Mouse (Mus musculus): ENCODE measurements around the gene 1700011M02Rik.
"Not testable (repeated sequence)": the region's sequence is repeated elsewhere in the genome, so short reads cannot be mapped to it uniquely, and the experiment has no call there.

Gene 1700011M02Rik

GRCm38 (mm10) chrX:102908587-102908986, at the start of gene 1700011M02Rik, which contains the start of gene Dmrtc1a:
TSS of gene 1700011M02Rik (plus strand) at chrX:102908905.
TSS of gene Dmrtc1a (minus strand) at chrX:102908687.
- not testable (repeated sequence) for DNase-seq (ENCODE audit: low spot score)

GRCm38 (mm10) chrX:102867871-102868270, 40.8 kb upstream of the 1700011M02Rik start, which contains the start of gene 1700031F05Rik:
TSS of gene 1700031F05Rik (minus strand) at chrX:102867971.
- DNase-seq (ENCODE audit: low spot score): no peak

GRCm38 (mm10) chrX:102914823-102915222, 6.1 kb downstream of the 1700011M02Rik start:
- not testable (repeated sequence) for DNase-seq (ENCODE audit: low spot score)

- peak; percentile 18 for DNase-seq (ENCODE audit: low spot score)
These were observed 18.0 kb downstream of the 1700011M02Rik start for GRCm38 (mm10) chrX:102926707-102927106.

- not testable (repeated sequence) for DNase-seq (ENCODE audit: low spot score)
These were observed 19.4 kb downstream of the 1700011M02Rik start, which contains the start of gene 1700018G05Rik for GRCm38 (mm10) chrX:102928072-102928471. TSS of gene 1700018G05Rik (plus strand) at chrX:102928372.

GRCm38 (mm10) chrX:102932992-102933570, 24.4 kb downstream of the 1700011M02Rik start:
- DNase-seq (ENCODE audit: low spot score): no peak

- DNase-seq (ENCODE audit: low spot score): peak; percentile 58
These were observed 25.1 kb downstream of the 1700011M02Rik start for GRCm38 (mm10) chrX:102933571-102934394.

- DNase-seq (ENCODE audit: low spot score): no peak
These were observed 25.7 kb downstream of the 1700011M02Rik start for GRCm38 (mm10) chrX:102934395-102934764.

- no peak for DNase-seq (ENCODE audit: low spot score)
These were observed 28.0 kb downstream of the 1700011M02Rik start for GRCm38 (mm10) chrX:102936743-102937142.

- DNase-seq (ENCODE audit: low spot score): peak; percentile 43
These were observed 41.4 kb downstream of the 1700011M02Rik start for GRCm38 (mm10) chrX:102950136-102950535.

- DNase-seq (ENCODE audit: low spot score): peak; percentile 28
These were observed 50.2 kb downstream of the 1700011M02Rik start for GRCm38 (mm10) chrX:102958917-102959316.

Measured in layer of hippocampus, adult 11-12 months (tissue).